Mouse (Mus musculus) ES-E14 (cell line): ENCODE results near the gene Tns1. TPM values are rescaled to one million over a fixed set of nuclear protein-coding genes. Genes with fewer than 3 reads are reported as not detected.

Source experiments
- DNase-seq: peaks from one replicate; pipeline ENCODE4 v3.0.0-alpha.2; 2013; ENCODE audit warnings: low read depth, low spot score
- H3K27ac ChIP-seq: 2 replicates; pipeline ENCODE4 v1.5.1; 2012; ENCODE audit warnings: low read depth, mild to moderate bottlenecking, low read length, moderate library complexity, mixed read lengths; ENCODE audit not compliant: poor library complexity, insufficient read depth, severe bottlenecking
- H3K36me3 ChIP-seq: 2 replicates; pipeline ENCODE4 v1.6.1; 2012; ENCODE audit warnings: mild to moderate bottlenecking, low read length, moderate library complexity, mixed read lengths; ENCODE audit not compliant: control insufficient read depth, poor library complexity, insufficient read depth, severe bottlenecking
- H3K4me1 ChIP-seq, 2 experiments: fragments of 150-350 bp in 1 of 2; sonication (generic) in 1 of 2; 2 replicates each; pipeline ENCODE4 v1.6.1; 2012; ENCODE audit warnings: low read length in 2 of 2, mild to moderate bottlenecking in 1 of 2, mixed read lengths in 1 of 2; ENCODE audit not compliant: control insufficient read depth in 2 of 2, insufficient read depth in 2 of 2, poor library complexity in 1 of 2
- H3K4me3 ChIP-seq, 2 experiments: fragments of 150-350 bp in 1 of 2; sonication (generic) in 1 of 2; 2 replicates each; pipeline ENCODE4 v1.5.1; 2012; ENCODE audit warnings: low read length in 2 of 2, low read depth in 1 of 2, mild to moderate bottlenecking in 1 of 2, mixed read lengths in 1 of 2; ENCODE audit not compliant: insufficient read depth in 1 of 2, poor library complexity in 1 of 2, severe bottlenecking in 1 of 2
- H3K9ac ChIP-seq: 2 replicates; pipeline ENCODE4 v1.6.1; 2012; ENCODE audit warnings: low read depth, mild to moderate bottlenecking, low read length, mixed read lengths; ENCODE audit not compliant: poor library complexity, insufficient read depth, severe bottlenecking
- H3K9me3 ChIP-seq: fragments of 150-350 bp; sonication (generic); 2 replicates; pipeline ENCODE4 v1.6.1; 2012; ENCODE audit warnings: low read depth, mild to moderate bottlenecking, low read length; ENCODE audit not compliant: control insufficient read depth, insufficient read depth
- CHD2 ChIP-seq: IDR thresholded peaks from 2 replicates; pipeline ENCODE4 v1.6.1; 2014; ENCODE audit warnings: mild to moderate bottlenecking, low read depth, low read length, inconsistent platforms
- HCFC1 ChIP-seq: IDR thresholded peaks from 2 replicates; pipeline ENCODE4 v1.6.1; 2012; ENCODE audit warnings: low read length, inconsistent platforms, borderline replicate concordance; ENCODE audit not compliant: insufficient read depth
- MAFK ChIP-seq: IDR thresholded peaks from 2 replicates; pipeline ENCODE4 v1.6.1; 2014; ENCODE audit warnings: mild to moderate bottlenecking, low read depth, low read length, inconsistent platforms; ENCODE audit not compliant: insufficient read depth
- ZC3H11A ChIP-seq: IDR thresholded peaks from 2 replicates; pipeline ENCODE4 v1.6.1; 2012; ENCODE audit warnings: low read depth, mild to moderate bottlenecking, inconsistent platforms, low read length, borderline replicate concordance
- ZNF384 ChIP-seq: IDR thresholded peaks from 2 replicates; pipeline ENCODE4 v1.6.1; 2012; ENCODE audit warnings: low read depth, low read length, inconsistent platforms
- in situ Hi-C, 2 experiments: fragments of 600-800 bp; cut with MboI; formaldehyde crosslinking; loops; one replicate each; pipeline ENCODE4 v1.15.1; 2025; ENCODE audit warnings: low sequenced_read_pairs in 2 of 2, inconsistent platforms in 1 of 2; ENCODE audit not compliant: unreplicated experiment in 2 of 2
- total RNA-seq: library from RNA; depleted of rRNA; stranded (reverse); fragments of 300-350 nt; gene quantifications from 2 replicates; pipeline ENCODE4 v1.2.3, GENCODE M21; 2012

The Tns1 gene
- total RNA-seq, 1 experiment: 9.5 TPM

- H3K36me3 ChIP-seq: no peaks in the 10 kb centered on the region
- no peak overlapping the region for H3K9ac ChIP-seq
- no peak overlapping the region for H3K4me3 ChIP-seq
- TF ChIP-seq ZNF384: no peak
- TF ChIP-seq ZC3H11A: no peak
- no peak for TF ChIP-seq HCFC1
- TF ChIP-seq MAFK: no peak
- TF ChIP-seq CHD2: no peak
- in situ Hi-C loops: no loop called here
- no peaks in the 10 kb centered on the region for H3K4me1 ChIP-seq
- no peak for DNase-seq
- H3K27ac ChIP-seq: no peak overlapping the region
- no peaks in the 10 kb centered on the region for H3K9me3 ChIP-seq
Observed at GRCm38 (mm10) chr1:74135326-74135950, 11.2 kb upstream of the Tns1 start.

GRCm38 (mm10) chr1:74133954-74134353 is 9.7 kb upstream of the Tns1 start:
- TF ChIP-seq HCFC1 (no peak), MAFK (no peak), CHD2 (no peak), ZC3H11A (no peak), ZNF384 (no peak)
- Histone ChIP-seq H3K27ac (no peak overlapping the region), H3K9me3 (no peaks in the 10 kb centered on the region), H3K36me3 (no peaks in the 10 kb centered on the region), H3K4me3 (no peak overlapping the region), H3K4me1 (no peaks in the 10 kb centered on the region), H3K9ac (no peak overlapping the region)
- DNase-seq: no peak
- in situ Hi-C loops: no loop called here

GRCm38 (mm10) chr1:74132011-74132410 is 7.8 kb upstream of the Tns1 start:
- DNase-seq: no peak
- H3K36me3 ChIP-seq: no peaks in the 10 kb centered on the region
- H3K4me1 ChIP-seq: no peaks in the 10 kb centered on the region
- in situ Hi-C loops: no loop called here
- H3K9ac ChIP-seq: no peak overlapping the region
- H3K9me3 ChIP-seq: no peaks in the 10 kb centered on the region
- TF ChIP-seq CHD2 (no peak), HCFC1 (no peak), MAFK (no peak), ZC3H11A (no peak), ZNF384 (no peak)
- no peak overlapping the region for H3K4me3 ChIP-seq
- H3K27ac ChIP-seq: no peak overlapping the region

GRCm38 (mm10) chr1:74130883-74131659 is 6.8 kb upstream of the Tns1 start:
- TF ChIP-seq ZNF384 (no peak), HCFC1 (no peak), ZC3H11A (no peak), MAFK (no peak), CHD2 (no peak)
- no peaks in the 10 kb centered on the region for H3K36me3 ChIP-seq
- no peaks in the 10 kb centered on the region for H3K4me1 ChIP-seq
- no peak overlapping the region for H3K4me3 ChIP-seq
- no peak overlapping the region for H3K27ac ChIP-seq
- H3K9me3 ChIP-seq: no peaks in the 10 kb centered on the region
- DNase-seq: no peak
- H3K9ac ChIP-seq: no peak overlapping the region
- in situ Hi-C loops: no loop called here

GRCm38 (mm10) chr1:74124991-74125552 is 823 bp upstream of the Tns1 start, which contains the start of gene Rufy4:
Rufy4 (plus strand) TSS chr1:74125541.
- in situ Hi-C loops: no loop called here
- Histone ChIP-seq H3K9ac (peak within 1 kb of the TSS; percentile 62), H3K4me1 (peaks cover 0 to 2% of the 10 kb centered on the region in 2 experiments; a peak in 1 of 4 replicates), H3K36me3 (no peaks in the 10 kb centered on the region), H3K4me3 (peak within 1 kb of the TSS; percentile 61 to 69), H3K9me3 (no peaks in the 10 kb centered on the region), H3K27ac (no peak within 1 kb of the TSS)
- DNase-seq: peak; percentile 72
- TF ChIP-seq MAFK: no peak
- TF ChIP-seq ZC3H11A: peak; percentile 41; the same call in 1 of the 2 replicates
